Mouse (Mus musculus): ENCODE measurements at regions not wholly inside any gene's neighbourhood (a gene's known extent, or its start where the extent isn't known, plus 50 kb on each side); places are given as distances from the start of the nearest gene placed in this dataset.

DNA sequence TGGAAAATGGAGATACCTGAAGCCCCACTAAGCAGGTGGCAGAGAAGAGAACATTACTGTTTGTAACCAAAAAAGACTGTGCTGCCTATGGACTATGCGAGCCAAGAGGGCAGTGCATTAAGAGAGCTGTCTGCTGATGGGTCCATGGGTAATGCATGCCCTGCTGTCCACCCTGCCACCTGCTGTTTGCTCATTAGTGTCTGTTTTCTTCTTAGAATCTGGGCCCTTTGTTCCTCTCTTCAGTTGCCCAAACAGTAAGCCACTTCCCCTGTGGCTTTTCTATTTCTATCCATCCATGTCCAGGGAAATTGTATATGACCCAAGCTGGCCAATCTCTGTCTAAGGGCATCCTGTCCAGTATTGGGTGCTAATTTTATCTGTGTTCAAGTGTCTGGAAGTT, 901.2 kb upstream of the Fam160b2 start:
- no peak for ATAC-seq (replicated peaks; ENCODE audit: poor library complexity, severe bottlenecking)

DNA sequence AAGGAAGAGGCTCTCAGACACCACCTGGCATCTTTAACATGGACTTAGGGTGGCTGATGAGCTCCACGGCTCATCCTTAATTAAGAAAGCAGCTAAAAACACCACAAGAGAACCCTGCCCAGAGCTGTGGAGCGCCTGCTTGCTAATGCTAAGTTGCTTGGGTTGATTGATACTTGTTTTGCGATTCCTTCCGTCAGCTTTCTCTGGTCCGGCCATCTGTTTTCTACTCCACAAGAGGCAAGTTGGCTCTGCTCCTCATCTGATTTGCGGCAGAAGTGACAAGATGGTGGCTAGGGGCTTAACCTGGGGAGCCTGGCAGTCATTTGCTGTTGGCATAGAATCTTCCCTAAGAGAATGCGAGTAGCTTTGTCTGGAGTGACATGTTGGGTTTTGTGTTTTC, 891.6 kb upstream of the Fam160b2 start:
- ATAC-seq (replicated peaks; ENCODE audit: poor library complexity, severe bottlenecking), result no peak

DNA sequence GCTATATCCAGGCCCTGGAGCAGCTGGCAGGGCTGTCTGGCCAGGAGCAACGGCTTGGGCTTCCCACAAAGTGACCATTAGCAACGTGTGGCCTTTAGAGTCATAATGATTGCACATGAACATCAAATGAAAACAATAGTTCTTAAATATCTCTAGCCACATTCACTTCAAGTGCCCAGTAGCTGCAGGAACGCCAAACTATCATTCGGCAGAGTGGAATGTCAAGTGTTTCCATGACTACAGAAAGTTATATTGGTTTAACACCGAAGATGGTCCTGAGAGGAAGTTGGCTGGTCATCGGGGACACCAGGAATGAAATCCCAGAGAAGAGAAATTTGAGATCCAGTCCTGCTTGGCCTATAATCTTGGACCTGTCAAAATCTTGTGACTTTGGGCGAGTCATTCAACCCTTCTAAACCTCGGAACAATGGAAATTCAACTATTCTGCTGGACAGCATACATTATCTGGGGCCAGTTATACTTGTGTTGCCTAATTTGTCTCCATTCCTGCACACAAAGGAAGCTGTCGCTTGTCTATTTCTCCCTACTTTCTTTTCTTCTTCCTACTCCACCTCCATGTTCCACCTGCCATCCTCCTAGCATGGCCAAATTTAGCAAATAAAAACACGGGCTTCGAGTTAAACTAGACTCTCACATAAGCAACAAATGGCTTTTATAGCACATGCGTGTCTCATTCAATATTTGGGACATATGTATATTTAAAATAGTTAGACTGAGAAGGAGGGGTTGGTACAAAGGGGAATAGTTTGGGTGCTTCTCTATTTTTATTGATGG, 886.7 kb upstream of the Fam160b2 start:
- no peak for ATAC-seq (replicated peaks; ENCODE audit: poor library complexity, severe bottlenecking)

DNA sequence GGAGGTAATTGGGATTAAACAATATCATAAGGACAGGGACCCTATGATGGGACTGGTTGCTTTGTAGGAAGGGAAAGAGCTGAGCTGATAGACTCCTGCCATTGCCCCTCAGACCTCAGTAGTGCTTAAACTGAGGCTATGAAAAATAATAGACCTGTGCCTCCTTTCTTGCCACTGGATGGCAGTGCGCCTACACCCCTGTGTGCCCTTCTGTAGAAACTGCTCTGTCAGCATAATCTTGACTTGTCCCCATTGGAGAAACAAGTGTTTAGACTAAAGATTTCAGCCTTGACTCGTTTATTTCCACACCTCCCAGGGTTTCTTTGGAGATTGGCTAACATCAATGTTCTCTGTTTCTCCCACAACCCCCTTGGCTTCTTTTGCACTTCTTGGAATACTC, 876.0 kb upstream of the Fam160b2 start:
- no peak for ATAC-seq (replicated peaks; ENCODE audit: poor library complexity, severe bottlenecking)

DNA sequence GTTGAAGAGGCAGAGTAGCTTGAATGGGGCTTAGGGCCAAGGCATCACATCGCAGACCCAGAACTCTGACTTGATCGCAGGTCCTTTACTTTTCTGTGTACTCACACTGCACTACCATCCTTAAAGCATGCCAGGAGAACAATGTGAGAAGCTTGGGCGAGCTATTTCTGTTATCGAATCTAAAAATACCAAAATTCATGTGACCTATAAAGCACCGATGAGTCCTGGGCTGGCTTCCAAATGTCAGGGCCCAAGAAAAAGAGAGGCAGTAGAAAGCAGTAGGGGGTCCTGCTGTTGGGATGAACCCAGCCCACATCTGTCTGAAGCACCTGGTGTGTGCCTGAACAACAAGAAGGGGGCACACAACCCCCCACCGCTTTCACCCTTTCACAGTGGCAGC, 874.3 kb upstream of the Fam160b2 start:
- no peak for ATAC-seq (replicated peaks; ENCODE audit: poor library complexity, severe bottlenecking)

DNA sequence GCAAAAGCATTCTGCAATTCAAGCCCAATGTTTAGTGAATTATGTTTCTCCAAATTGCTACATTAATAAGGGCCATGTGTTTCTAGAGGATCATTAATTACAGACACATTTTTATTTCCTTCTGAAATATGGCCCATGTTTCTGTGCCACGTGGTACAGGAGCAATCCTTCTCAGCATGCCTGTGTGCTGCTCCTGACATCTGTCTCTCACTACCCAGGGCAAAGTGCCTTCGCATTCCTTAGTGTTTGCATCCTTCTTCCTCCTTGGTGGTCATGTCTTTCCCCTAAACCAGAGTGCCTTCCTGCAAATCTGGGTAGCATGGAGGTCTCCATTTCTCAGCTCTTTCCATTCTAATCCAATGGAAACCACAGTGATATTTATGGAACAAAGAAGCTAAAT, 832.7 kb upstream of the Fam160b2 start:
- ATAC-seq (replicated peaks; ENCODE audit: poor library complexity, severe bottlenecking), result no peak
